Mouse (Mus musculus) layer of hippocampus, postnatal 36 days (tissue): Measurements from ENCODE around the gene Slfn9. TPM values are rescaled to one million over a fixed set of nuclear protein-coding genes. Genes with fewer than 3 reads are reported as not detected.
A peak's percentile ranks its signal among the peaks of the same experiment; 100 is the strongest.
"Not testable (repeated sequence)": the region's sequence is repeated elsewhere in the genome, so short reads cannot be mapped to it uniquely, and the experiment has no call there.

Source experiments
- DNase-seq, 2 experiments: peaks; one replicate each; pipeline ENCODE4 v3.0.0; 2022
- total RNA-seq, 2 experiments: library from RNA; stranded (reverse); gene quantifications; 2 replicates each; pipeline ENCODE4 v1.2.3; 2021

Slfn9 gene
- under 1 TPM; 0.25 to 0.40 TPM for total RNA-seq

DNA sequence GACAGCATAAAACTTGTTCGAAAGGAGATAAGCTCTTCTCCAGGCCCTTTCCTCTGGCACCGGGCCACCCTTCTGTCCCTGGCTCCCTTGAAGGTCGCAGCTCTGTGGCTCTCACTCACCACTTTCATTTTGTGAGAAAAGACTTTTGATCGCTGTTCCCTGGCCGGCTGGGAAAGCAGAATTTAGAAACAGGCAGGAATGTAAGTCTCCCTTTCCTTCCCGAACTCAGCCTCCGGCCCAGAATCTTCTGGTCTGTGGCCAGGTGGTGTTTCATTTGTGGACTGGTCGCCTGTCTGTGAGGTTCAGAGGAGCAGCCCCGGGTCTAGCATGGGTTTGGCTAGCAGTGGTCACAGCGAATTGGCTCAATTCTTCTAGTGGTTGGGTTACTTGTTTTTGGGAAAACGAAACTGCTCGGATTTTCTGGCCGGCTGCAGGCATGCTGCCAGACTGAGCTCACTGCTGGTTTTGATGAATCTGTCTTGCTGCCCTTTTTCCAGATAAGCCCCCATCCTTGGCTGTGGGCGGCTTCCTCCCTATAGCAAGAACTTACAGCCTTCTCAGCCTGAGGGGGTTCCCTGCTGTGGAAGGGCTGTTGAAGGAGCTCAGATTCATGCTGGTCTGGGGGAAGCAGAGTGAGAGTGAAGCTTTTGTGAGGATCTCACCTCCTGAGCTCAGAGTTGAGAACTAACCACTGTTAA lies at the start of gene Slfn9:
Gene Slfn9 (minus strand): TSS at position 362 of the 698 bp plus-strand sequence.
- peak; percentile 4 to 9 for DNase-seq

DNA sequence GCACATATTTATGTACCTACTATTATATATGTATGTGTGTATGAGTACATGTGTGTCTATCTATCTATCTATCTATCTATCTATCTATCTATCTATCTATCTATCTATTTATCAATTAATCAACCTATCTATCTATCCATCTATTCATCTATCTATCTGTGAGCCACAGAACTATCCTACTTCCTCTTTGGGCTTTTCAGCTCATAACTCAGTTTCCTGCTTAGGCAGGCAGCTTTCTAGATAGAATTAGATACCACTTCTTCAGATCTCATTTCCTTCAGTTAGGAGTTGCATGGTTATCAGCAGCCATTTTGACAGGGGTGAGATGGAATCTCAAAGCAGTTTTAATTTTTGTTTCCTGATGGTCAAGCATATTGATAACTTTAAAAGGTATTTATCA lies 49.4 kb upstream of the Slfn9 start:
- no peak for DNase-seq

DNA sequence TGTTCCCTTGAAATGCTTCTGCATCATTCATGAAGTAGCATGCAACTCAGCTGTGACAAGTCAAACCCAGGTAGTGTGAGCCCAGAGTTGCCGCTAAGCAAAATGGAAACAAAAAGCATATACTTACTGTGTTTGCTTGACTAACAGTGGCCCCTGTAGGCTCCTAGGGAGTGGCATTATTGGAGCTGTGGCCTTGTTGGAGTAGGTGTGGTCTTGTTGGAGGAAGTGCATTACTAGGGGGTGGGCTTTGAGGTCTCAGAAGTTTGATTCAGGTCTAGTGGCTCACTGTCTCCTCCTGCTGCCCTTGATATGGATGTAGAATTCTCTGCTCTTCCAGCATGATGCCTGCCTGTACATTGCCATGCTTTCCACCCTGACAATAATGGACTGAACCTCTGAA lies 48.7 kb upstream of the Slfn9 start:
- DNase-seq, result no peak

DNA sequence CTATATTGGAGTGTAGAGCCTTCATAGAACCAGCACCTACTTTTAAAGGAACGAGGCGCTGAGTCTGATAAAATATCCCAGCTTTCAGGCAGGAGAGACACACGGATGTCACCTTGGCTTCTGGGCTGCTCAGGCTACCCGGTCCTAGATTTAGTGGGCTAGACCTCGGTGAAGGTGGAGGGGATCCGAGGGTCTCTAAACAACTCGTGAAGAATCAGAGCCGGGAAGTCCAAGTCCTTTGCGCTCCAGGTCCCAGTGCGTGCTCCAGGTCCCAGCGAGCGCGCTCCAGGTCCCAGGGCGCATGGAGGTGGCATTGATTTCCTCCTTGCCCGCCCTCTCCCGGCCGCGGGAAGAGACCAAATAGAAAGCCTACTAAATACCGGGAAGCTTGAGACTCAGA lies 48.2 kb upstream of the Slfn9 start:
- DNase-seq, result no peak

DNA sequence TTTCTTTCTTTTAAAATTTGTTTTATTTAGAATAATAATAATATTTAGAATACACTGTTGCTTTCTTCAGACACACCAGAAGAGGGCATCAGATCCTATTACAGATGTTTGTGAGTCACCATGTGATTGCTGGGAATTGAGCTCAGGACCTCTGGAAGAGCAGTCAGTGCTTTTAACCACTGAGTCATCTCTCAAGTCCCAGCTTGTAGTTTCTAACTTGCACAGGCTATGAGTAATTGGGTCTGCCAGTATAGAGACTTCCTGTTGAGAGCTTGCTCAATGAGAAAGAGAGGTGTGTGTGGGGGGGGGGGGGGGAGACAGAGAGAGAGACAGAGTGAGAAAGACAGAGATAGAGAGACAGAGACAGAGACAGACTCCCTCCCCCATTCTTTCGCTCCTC lies 47.5 kb upstream of the Slfn9 start:
- no peak for DNase-seq

DNA sequence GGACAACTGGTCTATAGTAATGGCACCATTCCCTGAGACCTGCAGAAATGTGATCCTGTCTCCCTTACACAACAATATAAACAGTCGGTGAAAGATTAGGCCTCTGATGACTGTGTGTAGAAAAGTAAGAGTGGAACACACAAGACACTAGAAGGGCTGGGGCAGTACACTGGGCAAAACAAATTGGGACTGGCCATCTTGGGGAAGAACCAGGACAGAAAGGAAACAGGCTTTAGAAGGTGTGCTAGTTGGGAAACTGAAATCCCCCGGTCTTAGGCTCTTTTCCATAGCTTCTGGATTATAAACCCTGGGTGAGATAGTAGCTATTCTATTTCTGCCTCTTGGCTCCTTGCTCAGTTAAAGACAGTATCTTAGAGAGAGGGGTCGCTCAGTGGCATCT lies 47.1 kb upstream of the Slfn9 start:
- DNase-seq, result not testable (repeated sequence)

DNA sequence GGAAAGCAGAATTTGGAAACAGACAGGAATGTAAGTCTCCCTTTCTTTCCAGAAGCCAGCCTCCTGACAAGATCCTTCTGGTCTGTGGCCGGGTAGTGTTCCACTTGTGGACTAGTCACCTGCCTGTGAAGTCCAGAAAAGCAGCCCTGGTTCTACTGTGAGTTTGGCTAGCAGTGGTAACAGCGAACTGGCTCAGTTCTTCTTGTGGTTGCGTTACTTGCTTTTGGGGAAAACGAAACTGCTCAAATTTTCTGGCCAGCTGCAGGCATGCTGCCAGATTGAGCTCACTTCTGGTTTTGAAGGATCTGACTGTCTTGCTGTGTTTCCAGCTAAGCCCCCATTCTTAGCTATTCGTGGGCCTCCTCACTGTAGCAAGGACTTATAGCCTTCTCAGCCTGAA lies 29.0 kb upstream of the Slfn9 start, which contains the start of gene Slfn8:
Gene Slfn8 (minus strand): TSS at position 190 of the 400 bp plus-strand sequence.
- no peak for DNase-seq

DNA sequence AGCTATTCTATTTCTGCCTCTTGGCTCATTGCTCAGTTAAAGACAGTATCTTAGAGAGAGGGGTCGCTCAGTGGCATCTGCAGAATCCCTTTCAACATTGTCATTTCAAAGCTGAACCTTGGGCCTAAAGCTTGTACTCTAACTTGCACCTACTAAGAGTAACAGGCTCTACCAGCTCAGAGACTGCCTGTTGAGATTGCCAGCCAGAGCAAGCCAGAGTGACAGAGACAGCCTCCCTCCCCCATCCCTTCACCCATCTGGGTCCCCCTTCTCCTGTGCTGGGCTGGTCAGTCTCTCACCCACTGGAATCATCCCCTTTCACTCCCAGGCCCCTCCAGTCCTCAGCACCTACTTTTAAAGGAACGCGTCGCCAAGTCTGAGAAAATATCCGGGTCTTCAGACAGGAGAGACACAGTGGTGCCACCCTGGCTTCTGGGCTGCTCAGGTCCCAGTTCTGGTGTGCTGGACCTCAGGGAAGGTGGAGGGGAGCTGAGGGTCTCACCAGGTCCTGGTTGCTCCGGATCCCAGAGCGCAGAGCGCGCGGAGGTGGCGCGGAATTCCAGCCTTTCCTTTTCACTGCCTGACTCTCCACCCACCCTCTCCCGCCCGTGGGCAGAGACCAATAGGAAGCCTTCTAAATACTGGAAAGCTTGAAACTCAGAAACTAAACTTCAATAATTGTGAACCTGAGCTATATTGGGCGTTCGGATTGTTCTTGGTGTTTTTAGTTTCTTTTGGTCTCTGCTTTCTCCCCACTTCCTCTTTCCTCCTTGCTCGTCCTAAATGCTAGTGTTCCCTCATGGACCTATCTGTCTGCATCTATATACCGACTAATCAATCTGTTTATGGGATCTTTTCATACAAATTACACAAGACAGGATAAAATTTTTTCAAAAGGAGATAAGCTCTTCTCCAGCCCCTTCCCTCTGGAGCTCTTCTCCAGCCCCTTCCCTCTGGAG lies 28.2 kb upstream of the Slfn9 start:
- not testable (repeated sequence) for DNase-seq

DNA sequence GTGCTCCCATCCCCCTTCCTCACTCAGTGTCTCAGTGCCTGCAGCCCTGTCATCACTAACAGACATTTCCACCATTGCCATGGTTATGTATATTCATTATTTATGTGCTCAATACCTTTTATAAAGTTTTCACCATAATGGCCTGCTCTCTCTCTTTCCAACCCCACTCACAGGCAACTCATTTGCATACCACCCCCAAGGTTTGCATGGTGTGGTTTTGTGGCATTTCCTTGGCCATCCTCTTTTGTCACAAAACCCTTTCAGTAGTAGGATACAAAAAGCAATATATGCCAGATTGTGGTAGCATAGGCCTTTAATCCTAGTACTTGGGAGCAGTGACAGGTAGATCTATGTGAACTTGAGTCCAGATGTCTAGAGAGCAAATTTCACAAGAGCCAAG lies 24.5 kb upstream of the Slfn9 start:
- DNase-seq, result no peak

DNA sequence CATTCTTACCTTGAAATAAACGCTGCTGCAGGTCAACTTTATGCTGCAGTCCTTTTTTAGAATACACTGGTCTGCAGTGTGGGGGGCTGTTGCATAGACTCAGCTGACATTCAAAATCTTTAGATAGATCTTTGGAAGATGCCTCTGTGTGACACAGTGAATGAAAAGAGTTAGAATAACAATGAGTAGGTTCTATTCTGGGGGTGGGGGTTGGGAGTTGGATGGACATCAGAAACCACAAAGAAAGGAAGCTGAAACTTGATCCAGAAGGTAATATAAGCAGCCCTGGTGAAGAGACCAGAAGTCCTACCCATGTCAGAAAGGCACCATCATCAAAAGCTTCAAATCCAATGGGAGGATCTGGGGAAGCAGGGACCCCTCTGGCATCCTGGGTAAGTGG lies 21.7 kb upstream of the Slfn9 start:
- no peak for DNase-seq

DNA sequence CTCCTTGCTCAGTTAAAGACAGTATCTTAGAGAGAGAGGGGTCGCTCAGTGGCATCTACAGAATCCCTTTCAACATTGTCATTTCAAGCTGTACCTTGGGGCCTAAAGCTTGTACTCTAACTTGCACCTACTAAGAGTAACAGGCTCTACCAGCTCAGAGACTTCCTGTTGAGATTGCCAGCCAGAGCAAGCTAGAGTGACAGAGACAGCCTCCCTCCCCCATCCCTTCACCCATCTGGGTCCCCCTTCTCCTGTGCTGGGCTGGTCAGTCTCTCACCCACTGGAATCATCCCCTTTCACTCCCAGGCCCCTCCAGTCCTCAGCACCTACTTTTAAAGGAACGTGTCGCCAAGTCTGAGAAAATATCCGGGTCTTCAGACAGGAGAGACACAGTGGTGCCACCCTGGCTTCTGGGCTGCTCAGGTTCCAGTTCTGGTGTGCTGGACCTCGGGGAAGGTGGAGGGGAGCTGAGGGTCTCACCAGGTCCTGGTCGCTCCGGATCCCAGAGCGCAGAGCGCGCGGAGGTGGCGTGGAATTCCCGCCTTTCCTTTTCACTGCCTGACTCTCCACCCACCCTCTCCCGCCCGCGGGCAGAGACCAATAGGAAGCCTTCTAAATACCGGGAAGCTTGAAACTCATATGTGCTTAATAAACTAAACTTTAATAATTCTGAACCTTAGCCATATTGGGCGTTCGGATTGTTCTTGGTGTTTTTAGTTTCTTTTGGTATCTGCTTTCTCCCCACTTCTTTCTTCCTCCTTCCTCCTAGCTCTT lies 831 bp downstream of the Slfn9 start:
- DNase-seq, result not testable (repeated sequence)

DNA sequence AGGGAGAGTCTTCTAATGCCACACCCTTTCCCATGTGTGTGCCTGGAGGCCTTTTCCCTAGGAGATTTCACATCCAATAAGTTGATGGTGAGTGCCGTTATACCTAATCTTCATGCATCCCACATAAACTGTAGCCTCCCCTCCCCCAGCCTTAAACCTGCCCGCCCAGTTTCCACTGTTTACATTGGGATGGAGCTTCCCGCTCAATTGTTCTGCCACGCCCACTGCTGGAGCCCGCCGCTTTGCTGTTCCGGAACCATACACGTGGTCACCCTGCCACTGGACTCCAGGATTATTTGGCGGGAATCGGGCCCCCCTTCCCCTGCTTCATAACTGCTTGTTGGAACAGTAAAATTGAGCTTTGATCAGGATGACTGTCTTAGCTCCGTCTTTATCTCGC lies 2.3 kb downstream of the Slfn9 start:
- DNase-seq, result no peak

DNA sequence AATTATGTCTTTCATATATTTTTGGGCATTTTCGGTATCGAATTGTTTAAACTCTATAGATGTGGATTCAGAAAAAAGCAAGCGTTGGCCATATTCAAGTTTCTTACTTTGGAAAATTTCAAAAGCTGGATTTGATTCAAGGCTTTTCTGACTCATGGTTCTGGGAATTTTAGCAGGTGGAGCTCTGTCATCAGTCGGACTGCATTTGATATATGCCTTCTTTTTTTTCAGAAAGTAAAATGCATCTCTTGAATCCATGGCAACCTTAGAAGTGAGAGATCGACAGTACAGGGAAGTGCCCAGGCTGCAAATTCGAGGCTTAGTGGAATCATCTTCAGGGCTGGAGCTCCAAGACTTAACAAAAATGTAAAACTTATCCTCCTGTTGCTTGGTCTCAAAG lies 4.0 kb downstream of the Slfn9 start:
- DNase-seq, result no peak

DNA sequence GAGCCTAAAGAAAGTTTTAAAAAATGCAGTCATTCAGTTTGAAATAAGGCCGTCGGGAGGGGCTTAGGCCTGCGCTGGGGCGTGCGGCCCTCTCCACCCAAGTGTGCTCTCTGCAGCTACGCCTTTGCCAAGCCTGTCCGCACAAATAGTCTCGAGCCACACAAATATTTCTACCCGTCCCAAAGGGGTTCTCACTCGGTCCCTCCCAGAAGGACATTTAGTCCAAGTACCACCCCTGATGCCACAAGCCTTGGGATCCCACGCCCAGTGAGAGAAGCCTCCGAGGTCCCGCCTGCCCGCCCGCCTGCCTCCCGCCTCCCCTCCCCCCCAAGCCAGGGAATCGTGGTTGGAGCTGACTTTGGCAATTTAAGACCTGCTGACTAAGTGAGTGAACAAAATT lies 8.4 kb downstream of the Slfn9 start:
- no peak for DNase-seq

DNA sequence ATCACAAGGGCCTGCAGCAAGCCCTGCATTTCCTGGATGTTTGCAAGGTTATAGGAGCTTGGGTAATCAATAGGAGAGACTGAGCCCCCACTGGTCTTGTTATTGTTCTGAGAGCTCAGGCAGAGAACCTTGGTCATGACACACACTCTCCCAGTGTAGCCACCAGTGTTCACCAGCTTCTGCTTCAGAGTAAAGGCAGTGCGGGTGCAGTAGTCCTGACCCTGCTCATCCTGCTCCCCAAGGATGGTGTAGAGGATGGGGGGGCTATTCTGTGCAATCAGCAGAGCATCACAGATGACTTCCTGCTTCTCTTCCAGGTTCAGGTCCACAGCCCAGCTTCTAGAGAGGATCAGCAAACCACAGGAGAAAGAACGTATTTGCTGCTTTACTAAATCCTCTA lies 9.2 kb downstream of the Slfn9 start:
- DNase-seq, result not testable (repeated sequence)

DNA sequence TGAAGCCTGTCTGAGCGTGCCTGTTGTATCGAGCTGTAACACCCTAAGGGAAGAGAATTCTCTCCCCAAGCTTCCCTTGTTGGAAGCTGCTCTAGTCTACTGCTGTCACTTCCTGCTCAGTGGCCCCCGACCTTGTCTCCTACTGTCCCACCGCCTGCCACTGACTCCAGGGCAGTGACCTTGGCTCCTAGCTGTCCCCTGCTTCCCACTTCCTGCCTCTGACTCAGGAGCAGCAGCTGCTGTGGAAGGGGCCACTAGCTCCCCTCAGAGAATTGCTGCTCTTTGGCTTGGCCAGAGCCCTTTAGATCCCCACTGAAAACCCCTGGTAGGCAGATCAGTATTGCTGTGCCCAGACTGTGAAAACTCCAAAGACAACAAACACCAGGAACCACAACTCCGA lies 17.7 kb downstream of the Slfn9 start:
- DNase-seq, result no peak

DNA sequence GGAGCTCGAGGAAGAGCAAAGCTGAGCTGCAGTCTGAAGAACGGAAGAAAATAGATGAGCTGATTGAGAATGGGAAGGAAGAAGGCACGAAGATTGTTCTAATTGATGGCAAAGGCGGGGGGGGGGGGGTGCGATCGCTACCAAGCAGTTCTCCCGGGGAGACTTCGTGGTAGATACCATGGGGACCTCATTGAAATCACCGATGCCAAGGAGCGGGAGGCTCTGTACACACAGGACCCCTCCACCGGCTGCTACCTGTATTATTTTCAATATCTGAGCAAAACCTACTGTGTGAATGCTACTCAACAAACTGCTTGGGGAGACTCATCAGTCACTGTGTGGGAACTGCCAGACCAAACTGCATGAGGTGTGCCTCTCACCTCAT lies 20.0 kb downstream of the Slfn9 start:
- no peak for DNase-seq

DNA sequence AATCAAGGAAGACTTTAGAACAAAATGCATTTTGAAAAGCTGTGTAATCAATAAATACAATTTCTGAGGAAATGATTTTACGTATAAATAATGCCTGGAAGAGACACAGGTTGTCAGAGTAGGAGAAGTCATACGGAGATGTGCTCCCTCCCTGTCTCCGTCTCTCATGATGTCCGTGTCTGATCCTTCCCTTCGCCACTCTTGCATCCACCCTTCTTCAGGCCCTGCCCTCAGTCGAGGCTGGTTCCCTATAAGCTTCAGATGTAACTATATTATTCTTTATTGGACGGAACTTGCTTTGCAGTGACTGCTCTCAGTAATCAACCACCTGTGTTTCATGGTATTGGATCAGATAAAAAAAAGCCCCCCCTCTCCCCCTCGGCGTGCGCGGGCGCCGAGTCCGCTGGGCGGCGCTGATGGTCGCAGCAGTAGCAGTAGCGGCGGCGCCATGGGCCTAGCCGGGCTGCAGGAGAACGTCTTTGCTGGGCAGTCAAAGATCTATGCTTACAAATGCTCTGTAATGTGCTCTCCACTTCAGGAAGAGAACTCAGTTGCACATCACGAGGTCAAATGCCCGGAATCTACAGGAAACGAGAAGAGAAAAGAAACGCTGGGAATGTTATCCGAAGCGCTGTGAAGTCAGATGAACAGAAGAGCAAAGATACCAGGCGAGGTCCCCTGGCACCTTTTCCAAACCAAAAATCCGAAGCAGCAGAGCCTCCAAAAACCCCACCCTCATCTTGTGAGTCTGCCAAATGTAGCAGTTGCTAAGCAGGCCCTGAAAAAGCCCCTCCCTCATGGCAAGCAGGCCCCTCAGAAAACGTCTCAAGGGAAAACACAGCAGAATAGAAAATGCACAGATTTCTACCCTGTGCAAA lies 20.7 kb downstream of the Slfn9 start:
- no peak for DNase-seq

DNA sequence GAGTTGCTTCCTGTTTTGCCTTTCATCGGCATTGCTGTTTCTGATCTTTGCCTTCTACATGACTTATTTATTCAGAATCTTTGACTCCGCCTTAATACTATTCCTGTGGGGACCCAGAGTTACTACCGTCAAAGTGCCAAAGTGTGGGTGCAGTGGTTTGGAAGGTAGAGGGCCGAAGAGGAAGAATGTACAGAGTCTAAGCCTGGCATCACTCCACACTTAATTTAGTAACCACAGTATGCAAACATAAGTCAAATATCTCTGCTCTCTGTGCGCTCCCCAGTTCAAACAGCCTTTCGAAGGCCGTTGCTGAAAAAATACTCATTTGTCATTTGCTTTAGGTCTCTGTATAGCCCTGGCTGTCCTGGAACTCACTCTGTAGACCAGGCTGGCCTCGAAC lies 29.4 kb downstream of the Slfn9 start:
- DNase-seq, result no peak

DNA sequence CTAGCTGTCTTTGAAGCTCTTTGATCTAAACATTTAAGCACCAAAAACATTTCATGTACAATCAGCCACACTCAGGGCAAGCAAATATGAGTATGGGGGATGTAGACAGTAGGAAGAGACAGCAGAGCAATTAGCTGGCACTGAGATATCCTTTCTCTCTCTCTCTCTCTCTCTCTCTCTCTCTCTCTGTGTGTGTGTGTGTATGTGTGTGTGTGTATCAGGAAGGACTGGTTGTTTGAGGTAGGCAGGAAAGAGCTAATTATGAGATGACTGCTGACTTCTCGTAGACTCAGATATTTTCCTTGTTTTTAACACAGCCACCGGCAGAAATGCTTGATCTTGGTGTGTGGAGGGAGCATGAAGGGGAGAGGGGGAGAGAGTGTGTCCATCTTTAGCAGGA lies 29.9 kb downstream of the Slfn9 start:
- DNase-seq, result no peak

DNA sequence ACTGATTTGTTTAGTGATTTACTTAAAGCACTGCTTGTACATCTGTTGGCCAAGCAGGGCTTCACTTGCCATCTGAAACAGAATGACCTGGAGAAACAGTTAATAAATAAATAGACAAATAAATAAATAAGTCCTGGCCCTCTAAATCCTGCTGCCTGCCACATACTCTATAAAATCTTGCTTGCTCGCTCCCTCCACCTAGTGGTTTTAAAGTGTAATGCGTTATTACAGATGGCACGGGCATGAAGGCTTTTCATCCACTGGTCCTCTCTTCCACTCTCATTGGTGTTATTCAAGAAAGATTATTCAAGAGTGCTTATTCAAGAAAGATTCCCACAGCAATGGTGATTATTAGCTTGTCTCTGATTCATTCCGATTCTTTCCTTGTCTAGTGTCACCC lies 32.0 kb downstream of the Slfn9 start:
- DNase-seq, result no peak

DNA sequence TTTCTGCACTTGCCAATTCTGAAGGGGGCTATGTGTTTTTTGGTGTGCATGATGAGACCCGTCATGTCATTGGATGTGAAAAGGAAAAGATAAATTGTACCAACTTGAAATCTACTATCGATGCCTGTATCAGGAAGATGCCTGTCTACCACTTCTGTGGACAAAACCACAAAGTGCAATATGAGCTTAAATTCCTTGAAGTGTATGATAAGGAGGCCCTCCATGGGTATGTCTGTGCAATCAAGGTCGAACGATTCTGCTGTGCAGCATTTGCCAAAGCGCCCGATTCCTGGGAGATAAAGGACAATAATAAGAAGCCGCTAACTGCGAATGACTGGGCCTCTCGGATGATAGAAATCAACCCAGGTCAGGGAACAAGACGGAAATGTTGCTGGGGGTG lies 34.7 kb downstream of the Slfn9 start:
- no peak for DNase-seq
